Mouse (Mus musculus): ENCODE measurements around the gene Arhgap18.

DNA sequence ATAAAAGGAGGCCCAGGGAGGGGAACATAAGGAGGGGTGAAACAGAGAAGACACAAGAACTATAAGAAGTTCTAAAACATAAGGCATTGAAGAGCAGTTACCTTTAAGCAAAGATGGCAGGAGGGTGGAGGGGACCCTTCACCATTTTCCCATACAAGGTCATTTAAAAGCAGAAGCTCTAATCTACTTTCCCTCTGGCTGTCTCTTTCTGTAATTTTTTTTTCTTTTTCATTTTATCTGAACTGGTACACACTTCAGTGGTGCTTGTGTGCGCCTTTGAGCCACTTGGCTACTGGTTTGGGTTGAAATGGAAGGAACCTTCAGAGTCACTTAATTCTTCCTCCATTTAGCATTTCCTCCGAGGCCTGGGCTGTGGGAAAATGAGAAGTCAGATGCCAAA is 15.7 kb downstream of the Arhgap18 start:
- TF ChIP-seq CTCF (IDR thresholded peaks at IDR 0.05; ENCODE audit: low read depth), result no peak
- no peak for TF ChIP-seq EP300 (IDR thresholded peaks at IDR 0.05; ENCODE audit: low read depth)
